Mouse (Mus musculus) gastrocnemius, postnatal 10 days (tissue): ENCODE data around the gene Zic3. TPM values are rescaled to one million over a fixed set of nuclear protein-coding genes. Genes with fewer than 3 reads are reported as not detected.

Experiments used
- DNase-seq: peaks from one replicate; pipeline ENCODE4 v3.0.0; 2021; ENCODE audit warnings: mixed read lengths
- long read RNA-seq, 2 experiments: library from polyadenylated mRNA; stranded (forward); transcript quantifications; one replicate each; pipeline ENCODE4 v2.0.0; 2021
- total RNA-seq, 2 experiments: library from RNA; stranded (reverse); gene quantifications; 2 replicates each; pipeline ENCODE4 v1.2.3; 2021

Zic3 gene
- not detected for total RNA-seq
- long read RNA-seq, experiment 1, result 0 reads
- long read RNA-seq, experiment 2, result 0 reads

- no peak for DNase-seq
Observed at GRCm38 (mm10) chrX:58022400-58022799, at the start of gene Zic3. Zic3 (plus strand) TSS chrX:58022700.

GRCm38 (mm10) chrX:57982351-57982750, 40.1 kb upstream of the Zic3 start:
- no peak for DNase-seq

- no peak for DNase-seq
Observed at GRCm38 (mm10) chrX:57987455-57988109, 34.9 kb upstream of the Zic3 start.

- no peak for DNase-seq
Observed at GRCm38 (mm10) chrX:58013391-58013790, 9.1 kb upstream of the Zic3 start.

- no peak for DNase-seq
Observed at GRCm38 (mm10) chrX:58014093-58014492, 8.4 kb upstream of the Zic3 start.

GRCm38 (mm10) chrX:58014761-58015160, 7.7 kb upstream of the Zic3 start:
- no peak for DNase-seq

- no peak for DNase-seq
Observed at GRCm38 (mm10) chrX:58015336-58015945, 7.1 kb upstream of the Zic3 start.

GRCm38 (mm10) chrX:58018720-58019119, 3.8 kb upstream of the Zic3 start:
- no peak for DNase-seq

GRCm38 (mm10) chrX:58019257-58019953, 3.1 kb upstream of the Zic3 start:
- DNase-seq, result no peak

GRCm38 (mm10) chrX:58027631-58028030, 5.1 kb downstream of the Zic3 start:
- DNase-seq, result no peak

- DNase-seq, result no peak
Observed at GRCm38 (mm10) chrX:58028082-58028481, 5.6 kb downstream of the Zic3 start.

- no peak for DNase-seq
Observed at GRCm38 (mm10) chrX:58028858-58029257, 6.4 kb downstream of the Zic3 start.

- DNase-seq, result no peak
Observed at GRCm38 (mm10) chrX:58030100-58030834, 7.8 kb downstream of the Zic3 start.

- DNase-seq, result no peak
Observed at GRCm38 (mm10) chrX:58030835-58031670, 8.6 kb downstream of the Zic3 start.

GRCm38 (mm10) chrX:58031671-58032605, 9.4 kb downstream of the Zic3 start:
- DNase-seq, result no peak

GRCm38 (mm10) chrX:58032622-58033021, 10.1 kb downstream of the Zic3 start:
- DNase-seq, result no peak

- no peak for DNase-seq
Observed at GRCm38 (mm10) chrX:58033521-58033920, 11.0 kb downstream of the Zic3 start.

GRCm38 (mm10) chrX:58038061-58039007, 15.8 kb downstream of the Zic3 start:
- no peak for DNase-seq

GRCm38 (mm10) chrX:58039703-58040102, 17.2 kb downstream of the Zic3 start:
- no peak for DNase-seq
